Mouse (Mus musculus) adrenal gland, postnatal 4 days (tissue): ENCODE data around the gene Ing3. TPM values are rescaled to one million over a fixed set of nuclear protein-coding genes. Genes with fewer than 3 reads are reported as not detected.

Experiments used
- DNase-seq, 2 experiments: peaks; one replicate each; pipeline ENCODE4 v3.0.0; 2021 to 2022; ENCODE audit warnings: low spot score in 2 of 2, mixed read lengths in 2 of 2
- total RNA-seq, 2 experiments: library from RNA; stranded (reverse); gene quantifications; 2 replicates each; pipeline ENCODE4 v1.2.3; 2021

The Ing3 gene
- total RNA-seq, 2 experiments from 2014 or later: 26.4 to 29.9 TPM

DNA sequence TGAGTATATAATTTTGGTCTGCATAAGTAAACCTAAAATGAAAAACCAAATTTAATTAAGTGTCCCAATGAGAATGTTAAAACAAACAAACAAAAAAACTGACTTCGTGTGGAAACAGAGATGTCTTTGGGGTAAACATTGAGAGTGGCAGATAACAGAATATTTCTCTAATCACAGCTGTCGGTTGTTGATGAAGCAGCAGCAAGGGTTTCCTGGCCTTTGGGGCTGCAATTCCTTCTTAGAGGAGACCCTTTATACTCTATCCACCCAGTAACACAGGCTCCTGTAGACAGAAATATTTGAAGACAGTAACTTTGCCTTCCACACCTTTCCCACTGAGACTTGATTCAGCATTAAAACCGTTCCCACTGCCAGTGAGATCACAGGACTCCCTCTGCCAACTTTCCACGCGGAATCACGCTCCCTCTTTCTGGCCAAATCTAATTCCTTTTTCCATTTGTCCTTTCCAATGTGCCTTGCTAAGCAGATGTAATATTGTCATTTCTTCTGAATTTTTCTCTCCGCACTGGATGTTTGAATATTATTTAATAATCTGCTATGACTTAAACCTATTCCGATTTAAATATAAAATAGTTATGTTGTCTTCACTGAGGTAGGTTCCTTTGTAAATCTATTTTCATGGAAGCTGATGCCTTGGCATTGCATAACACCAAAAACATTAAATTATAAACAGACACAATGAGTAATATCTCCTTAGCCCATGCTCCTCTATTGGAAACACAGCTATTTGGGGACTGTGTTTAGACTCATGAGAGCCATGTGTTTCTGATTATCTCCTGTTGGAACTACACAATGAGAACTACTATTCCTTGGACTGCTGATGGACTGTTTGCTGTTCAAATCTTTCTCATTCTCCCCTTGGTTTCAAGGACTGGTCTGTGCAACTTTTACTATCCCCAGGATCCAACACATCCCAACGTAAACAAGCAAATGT is 41.1 kb downstream of the Ing3 start:
- no peak for DNase-seq

DNA sequence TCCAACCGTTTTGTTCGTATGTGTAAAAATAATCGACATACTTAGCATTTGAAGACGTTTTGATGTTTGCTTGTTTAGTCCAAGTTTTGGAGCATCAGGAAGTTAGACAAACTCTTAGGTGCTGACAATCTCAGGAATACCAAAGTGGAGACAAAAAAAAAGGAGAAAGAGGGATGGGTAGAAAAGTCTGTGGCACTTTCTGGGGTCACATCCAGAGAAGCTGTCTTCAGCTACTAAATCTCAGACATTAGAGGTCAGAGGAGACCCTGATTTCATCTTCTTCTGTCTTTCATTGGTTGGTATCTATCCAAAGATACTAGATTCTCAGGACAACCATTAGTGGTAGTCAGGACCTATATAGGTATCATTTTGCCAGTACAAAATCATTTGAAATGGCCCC is 41.8 kb downstream of the Ing3 start:
- DNase-seq: no peak

DNA sequence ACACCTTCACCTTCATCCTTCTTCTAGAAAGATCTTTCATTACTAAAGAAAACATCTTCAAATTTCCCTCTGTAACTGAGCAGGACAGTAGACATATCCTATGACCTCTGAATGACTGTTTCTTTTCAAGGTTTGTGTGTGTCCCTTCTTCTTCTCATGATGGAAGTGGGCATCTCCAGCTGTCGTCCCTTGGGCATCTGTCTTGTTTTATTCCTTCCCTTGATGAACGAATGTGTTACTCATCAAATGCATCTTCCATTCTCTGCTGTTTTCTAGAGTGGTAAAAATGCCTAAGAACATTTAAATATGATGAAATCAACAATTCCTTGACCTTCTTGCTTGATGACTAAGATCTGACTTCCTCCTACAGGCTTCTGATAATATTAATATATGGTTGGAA is 43.7 kb downstream of the Ing3 start:
- no peak for DNase-seq

DNA sequence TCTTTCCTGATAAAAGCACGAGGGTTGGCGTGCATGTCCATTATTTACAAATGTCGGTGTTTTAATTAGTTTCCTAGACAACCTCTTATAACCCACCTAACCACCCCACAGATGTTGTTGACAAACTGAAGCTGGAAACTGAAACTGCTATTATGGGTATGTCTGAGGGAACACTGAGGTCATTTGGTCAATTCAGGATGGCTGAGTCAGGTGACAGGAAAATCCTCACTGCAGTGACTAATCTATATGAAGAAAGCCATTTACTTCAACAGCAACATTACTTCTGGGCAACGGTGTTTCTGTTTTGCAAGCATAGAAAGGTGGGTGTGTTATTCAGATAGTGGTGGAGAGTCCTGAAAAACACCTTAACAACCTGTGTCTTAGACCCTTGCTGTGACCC is 48.8 kb downstream of the Ing3 start:
- DNase-seq: no peak

DNA sequence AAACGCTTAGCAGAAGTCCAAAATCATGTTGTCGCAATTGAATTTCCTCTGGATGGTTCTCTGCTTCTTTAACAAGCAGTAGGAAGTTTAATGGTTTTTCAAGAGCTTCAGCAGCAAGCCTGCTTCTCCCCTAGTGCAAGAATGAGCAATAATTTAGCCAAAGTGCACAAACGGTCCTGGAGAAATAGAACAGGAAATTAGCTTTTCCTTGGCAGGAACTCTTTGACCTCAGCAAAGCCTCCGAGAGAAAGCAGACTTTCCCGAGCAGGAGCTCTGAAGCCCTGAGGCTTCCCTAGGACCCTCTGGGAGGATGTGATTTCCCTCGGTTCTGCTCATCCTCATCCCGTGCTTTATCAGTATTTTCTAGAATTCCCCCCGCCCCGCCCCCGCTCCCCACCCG is 49.7 kb downstream of the Ing3 start:
- no peak for DNase-seq

DNA sequence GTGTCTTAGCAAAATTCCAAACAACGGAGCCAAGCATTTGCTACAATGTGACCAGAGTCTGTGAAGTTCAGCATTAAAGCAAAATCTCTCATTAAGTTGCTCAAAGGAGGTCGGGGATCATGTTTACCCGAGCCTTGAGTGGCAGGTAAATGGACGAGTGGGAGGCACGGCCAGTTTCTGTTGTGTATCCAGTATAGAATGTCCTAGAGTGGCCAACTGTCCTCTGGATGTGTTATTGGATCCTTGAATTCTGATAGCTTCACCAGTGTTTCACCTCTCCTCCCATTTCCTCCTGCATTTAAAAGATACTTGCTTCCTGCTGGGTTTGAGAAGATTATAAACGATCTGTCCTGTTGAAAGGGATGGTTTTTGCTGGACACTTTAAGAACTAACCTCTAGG is 50.7 kb downstream of the Ing3 start:
- no peak for DNase-seq

DNA sequence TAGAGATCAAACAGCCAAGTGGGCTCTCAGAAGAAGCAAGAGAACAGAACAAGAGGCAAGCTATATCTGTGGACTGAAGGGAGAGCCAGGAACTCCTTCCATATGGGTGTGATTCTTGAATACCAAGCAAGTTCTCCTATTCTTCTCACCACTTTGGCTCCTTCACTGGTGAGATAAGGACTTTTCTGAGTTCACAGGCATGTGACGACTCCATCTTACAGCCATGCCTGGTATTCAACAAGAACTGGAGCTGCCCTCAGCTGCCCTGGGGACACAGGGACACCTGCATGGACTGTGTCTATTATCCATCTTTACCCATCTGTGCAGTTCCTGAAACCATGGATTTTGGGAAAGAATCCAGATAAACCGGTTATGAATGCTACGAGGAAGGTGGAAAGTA is 51.5 kb downstream of the Ing3 start:
- no peak for DNase-seq

DNA sequence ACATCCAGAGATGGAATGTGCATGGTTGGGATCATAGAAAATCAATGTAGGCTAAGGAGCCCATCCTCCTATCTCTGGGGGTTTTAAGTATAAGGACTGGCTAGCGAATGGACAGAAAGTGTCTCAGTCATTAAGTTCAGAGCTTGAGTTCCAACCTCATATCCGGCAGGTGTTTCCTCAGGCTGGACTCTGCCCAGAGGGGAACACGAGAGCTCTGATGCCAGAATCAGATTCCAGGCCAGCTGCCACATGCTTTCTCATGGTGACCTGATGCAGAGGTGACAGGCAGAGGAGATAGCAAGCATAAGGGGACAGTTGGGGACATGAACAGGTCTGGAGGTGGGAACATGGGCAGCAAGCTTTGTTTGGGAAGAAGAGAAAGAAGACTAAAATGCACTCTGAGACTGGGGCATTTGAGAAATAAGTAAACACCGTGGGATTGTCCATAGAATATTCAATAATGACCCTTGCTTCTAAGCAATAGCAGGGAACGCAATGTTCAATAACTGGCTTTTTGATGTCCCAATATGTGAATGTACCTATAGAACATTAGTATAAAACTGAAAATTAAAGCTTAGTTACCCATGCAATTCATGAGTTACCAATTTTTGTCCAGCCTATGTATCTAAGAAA is 52.0 kb downstream of the Ing3 start:
- no peak for DNase-seq

DNA sequence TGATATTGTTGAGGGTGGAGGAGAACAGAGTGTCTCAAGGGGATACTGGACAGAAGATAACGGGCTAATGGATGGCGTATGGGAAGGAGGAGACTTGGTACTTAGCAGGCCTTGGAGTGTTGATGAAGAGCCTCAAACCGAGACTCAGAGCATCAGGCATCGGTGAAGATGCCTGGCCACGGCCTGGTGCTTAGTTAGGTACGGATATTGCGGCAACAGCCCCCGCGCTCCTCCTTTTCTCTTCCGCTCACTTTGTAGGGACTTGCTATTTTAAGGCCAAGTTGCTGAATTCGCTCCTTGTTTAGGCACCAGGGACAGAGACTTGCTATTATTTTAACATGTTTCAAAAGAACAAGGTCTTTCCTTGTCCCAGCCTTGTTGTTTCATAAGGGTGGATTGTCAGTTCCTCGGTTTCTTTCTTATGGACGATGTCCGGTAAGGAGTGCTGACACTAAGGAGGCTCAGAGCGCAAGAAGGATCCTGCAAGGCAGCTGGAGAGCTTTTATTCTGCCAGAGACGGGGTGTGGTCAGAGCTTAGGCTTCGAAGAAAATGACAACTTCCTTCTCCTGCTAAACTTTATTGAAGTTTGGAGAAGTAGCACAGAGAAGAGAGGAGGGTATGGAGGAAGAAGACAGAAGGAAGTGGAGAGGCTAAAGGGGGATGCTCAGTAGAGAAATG is 53.3 kb downstream of the Ing3 start:
- no peak for DNase-seq

DNA sequence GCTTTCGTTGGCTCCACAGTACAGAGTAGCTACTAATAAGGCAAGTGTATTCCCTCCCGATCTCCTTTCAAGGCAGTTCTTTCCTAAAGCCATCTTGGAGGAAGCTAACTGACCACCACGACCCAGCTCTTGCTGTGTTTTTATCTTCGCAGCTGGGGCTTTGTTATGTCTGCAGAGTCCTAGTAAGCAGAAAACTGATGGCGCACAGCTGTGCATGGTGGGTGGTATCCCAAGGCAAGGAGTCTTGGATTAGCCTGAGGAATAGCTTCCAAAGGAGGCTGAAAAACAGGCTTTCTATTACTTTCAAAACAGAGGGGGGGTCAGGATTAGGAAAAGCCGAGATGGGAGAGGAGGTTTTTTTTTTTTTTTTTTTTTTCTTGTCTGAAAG is 53.8 kb downstream of the Ing3 start:
- DNase-seq: no peak

DNA sequence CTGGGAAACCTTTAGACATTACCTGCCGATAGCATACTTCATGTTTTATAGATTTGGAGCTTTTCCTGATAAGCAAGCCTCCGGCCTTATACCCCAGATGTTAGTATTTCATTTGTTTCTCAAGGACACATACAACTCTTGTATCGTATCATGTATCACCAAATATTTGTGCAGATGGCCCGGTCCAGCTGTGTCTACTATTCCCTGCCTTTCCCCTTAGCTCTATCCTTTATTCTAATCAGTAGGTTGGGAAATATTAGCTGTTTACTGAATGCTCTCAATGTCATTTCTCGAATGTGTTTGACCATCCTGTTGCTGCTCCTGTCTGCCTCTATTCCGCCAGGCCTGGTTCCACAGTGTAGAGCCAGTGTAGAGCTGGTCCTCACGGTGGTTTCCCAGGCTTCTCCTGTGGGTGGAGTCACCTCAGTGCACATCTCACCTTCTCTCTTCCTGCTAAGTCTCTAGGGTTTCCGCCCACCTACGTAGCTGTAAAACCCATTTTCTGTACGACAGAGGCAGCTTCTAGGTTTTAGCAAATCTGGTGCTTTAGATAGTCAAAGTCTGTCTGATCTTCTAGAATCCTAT is 54.7 kb downstream of the Ing3 start:
- DNase-seq: no peak

DNA sequence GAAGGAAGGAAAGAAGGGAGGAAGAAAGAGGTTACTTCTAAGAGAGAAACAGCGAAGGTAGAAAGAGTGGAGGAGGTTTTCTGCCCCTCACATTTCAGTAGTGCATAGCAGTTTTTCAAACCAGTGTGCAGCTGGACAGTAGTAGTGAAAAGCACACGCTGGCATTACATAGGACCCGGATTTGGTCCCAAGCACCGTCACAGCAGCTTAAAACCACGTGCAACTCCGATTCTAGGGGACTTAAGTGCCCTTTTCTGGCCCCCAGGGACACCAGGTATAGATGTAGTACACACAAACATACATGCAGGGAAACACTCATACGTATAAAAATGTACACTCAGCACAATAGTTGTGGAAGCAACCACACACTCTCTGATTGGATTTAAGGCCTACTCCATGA is 59.0 kb downstream of the Ing3 start:
- DNase-seq: no peak

DNA sequence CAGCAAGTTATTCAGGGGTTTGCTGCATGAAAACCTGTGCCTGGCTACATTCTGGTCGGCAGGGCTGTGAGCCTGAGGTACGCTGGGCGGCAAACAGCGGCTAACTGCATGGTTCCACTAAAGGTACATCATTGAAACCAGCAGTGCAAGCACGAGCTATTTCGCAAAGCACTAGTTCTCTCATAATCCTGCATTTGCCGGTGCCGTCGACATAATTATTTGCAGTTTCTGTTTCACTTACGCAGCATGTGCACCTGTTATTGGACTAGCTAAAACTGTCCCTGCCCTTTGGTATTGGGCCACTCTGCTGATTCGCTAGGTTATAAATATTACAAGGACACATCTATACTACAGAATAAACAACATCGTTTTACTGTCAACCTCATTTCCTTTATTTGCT is 60.9 kb downstream of the Ing3 start:
- no peak for DNase-seq

DNA sequence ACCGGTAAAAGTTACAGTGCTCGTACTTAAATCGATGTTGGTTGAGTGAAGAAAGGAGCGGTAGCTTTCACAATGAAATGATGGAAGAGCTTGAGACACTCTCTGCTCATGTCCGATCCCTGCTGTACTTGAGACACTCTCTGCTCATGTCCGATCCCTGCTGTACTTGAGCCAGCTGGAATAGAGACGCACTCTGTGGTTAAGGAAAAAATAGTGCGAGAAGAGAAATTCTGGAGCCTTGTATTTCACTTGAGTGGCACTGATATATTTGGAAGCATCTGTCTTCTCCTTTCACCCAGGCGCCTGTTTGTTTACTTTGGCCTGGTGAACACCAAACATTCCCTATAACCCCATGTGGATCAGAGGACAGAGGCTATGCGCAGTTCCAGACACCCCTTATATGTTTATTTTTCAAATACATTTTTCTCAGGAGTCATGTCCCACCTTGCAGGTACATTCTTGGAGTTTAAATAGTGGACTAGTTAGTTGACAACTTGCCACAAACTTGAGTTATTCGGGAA is 61.5 kb downstream of the Ing3 start:
- DNase-seq: no peak

DNA sequence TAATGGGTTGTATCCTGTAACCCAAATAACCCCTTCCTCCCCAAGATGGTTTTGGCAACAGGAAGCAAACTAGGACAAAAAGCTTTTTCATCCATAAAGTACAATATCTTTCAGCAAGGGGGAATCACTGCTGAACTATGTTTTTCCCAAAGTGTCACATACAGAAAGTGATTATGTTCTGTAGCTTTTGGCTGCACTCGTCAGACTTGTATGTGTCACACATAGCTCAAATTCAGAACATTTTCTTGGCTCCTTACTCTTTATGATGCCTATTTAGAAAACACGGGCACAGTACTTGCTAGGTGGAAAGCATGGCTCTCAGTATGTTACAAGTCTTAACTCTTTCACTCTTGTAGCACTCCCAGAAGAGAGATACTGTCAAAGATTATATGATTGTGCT is 62.2 kb downstream of the Ing3 start:
- no peak for DNase-seq

DNA sequence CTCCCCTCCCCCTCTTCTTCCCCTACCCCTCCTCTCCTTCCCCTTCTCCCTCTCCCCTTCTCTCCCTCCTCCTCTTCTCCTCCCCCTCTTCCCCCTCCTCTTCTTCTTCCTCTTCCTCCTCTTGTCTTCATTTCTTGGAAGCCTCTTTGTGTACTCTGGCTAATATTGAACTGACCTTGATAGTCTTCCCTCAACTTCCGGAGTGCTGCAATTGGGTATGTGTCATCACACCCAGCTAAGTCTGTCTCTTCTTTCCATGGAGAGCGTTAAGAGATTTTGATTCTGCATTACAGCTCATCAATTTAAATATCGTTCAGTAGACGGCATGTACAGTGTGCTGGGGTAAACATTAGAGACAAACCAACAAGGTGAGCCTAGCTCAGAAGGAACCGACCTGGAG is 62.7 kb downstream of the Ing3 start:
- no peak for DNase-seq

DNA sequence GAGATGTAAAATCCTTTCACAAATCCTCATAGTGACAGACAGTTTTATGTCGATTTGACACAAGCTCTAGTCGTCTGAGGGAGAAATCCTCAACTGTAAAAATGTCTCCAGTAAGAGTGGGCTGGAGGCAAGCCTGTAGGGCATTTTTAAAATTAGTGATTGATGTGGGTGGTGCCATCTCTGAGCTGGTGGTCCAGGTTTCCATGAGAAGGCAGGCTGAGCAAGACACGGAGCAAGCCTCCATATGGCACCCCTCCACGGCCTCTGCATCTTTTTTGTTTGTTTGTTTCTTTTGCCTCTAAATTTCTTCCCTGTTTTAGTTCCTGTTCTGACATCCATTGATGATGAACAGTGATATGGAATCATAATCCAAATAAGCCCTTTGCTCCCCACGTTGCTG is 63.1 kb downstream of the Ing3 start:
- DNase-seq: no peak

DNA sequence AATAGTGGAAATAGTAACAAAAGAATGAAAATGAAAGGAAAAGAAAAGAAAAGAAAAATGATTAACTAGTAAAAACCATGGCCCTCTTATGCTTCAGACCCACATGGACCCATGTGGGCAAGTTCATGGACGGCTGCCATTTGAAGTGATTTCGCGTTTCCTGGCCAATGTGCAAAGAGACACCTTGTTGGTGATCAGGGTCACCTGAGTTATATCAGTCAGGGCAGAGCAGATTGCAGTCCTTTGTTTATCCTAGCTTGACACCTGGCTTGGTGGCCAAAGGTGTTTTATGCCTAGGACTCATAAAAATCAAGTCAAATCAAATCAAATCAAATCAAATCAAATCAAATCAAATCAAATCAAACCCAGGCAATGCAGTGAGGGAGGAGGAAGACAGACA is 64.0 kb downstream of the Ing3 start:
- no peak for DNase-seq

DNA sequence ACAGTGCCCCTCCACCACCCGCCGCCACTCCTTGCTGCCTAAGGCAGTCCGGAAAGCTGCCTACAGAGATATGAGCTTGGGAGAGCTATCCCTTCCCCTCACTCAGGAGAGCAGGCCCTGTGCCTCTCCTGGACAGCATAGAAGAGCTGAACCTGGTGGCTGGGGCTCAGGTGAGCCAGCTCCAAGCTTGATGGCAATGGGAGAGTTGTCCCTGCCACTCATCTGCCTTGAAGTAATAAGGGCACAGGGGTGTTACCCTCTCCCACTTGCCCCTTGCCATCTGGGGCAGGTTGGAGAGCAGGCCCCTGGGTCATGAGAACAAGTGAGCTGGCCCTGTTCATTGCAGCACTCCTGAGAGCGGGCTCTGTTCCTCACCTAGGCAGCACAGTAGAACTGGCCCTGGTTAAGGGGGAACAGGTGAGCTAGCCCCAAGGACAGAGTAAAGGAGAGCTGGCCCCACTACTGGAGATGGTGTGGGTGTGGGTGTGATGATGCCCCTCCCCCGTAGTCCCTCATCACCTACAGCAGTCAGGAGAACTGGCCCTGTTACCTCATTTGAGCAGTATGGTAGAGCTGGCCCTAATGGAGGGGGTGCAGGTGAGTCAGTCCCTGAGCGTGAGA is 65.0 kb downstream of the Ing3 start:
- no peak for DNase-seq

DNA sequence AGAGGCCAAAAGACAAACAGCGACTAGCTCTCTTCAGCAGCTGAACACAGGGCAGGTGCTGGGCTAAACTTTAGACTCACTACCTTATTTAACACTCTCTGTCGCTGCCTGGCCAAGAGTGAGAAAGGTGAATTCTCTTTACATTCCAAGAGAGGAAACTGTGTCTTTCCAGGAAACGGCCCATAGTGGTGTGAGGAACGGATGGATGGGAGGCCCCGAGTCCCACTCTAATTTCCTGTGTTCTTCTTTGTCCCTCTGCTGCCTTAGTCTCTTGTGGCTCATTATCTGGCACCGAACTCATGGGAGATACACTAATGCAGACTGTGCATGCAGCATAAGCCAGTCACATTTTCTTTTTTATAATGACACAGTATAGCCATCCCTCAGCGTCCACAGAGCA is 68.3 kb downstream of the Ing3 start:
- no peak for DNase-seq

DNA sequence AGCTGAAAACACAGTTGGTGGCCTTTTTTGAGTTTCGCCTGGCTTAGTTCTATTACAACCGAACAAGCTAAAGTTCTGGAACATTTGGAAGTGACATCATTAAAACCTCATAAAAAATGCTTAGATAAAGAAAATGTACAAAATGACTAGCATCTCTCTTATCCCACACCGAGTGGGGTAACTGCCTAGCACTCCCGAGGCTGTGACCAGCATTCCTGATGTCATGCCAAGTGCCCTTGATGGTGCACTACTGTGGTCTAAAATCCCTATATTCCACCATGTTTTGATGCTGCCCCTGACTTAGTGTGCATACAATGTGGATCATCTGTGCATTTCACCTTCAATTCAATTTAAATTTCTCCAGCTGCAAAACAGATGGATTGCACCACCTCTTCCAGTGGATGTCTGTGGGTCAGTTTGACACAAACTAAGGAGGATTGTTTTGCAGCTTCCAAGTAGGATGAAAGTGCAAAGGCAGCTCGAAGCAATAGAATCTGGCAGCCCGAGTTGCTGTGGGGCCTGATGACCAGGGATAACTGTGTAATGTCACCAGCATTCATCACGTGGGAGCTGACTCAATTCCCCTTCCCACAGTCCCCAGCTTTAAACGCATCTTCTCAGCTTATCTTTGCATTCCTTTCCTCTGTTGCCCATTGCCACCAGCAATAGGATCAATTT is 69.5 kb downstream of the Ing3 start:
- DNase-seq: no peak
